Mouse (Mus musculus) embryo, embryonic 11.5 days (tissue): ENCODE measurements around the gene Nubpl.
"Not testable (repeated sequence)": the region's sequence is repeated elsewhere in the genome, so short reads cannot be mapped to it uniquely, and the experiment has no call there.

Experiments
- DNase-seq: peaks from one replicate; pipeline ENCODE4 v3.0.0-alpha.2; 2012; ENCODE audit warnings: low read depth, low spot score

Nubpl gene

DNA sequence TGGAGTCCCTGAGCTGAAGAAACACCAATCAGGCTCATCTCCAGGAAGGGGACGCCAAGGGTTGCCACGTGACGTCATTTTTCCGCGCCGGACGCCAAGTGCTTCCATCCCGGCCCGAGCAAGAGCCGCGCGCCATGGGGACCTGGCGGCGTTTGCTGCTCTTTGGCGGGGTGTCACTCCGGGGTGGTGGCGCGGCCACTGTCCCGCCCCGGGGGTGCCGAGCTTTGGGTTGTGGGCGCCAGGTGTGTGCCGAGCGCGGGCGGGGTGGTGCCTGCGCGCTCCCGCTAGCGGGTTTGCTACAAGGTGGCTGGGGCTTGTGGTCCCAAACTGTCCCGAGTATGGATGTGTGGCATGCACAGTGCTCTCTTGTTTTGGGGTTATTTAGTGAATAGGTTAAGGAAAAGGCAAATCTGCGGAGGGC lies at the start of gene Nubpl:
TSS of gene Nubpl (plus strand) at position 88 of the 421 bp plus-strand sequence.
- DNase-seq: peak; percentile 92

GRCm38 (mm10) chr12:52049324-52049723 lies 48.2 kb upstream of the Nubpl start:
- no peak for DNase-seq

DNA sequence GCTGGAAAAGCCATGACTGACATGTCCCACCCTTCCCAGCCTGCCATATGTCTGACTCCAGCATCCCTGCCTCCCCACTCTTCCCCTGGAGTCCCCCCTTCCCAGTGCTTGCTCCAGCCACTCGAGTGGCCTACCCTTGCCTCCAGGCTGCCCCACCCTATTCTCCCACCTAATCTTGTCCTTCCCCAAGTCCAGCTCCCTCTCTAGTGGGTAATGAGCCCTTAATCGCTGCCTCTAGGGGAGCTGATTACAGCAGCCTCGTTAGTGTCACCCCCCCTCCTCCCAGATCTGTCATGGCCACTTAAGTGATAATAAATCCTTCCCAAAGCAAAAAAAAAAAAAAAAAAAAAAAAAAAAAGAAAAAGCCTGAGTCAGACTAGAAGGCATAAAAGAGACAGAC lies 18.2 kb upstream of the Nubpl start:
- not testable (repeated sequence) for DNase-seq

DNA sequence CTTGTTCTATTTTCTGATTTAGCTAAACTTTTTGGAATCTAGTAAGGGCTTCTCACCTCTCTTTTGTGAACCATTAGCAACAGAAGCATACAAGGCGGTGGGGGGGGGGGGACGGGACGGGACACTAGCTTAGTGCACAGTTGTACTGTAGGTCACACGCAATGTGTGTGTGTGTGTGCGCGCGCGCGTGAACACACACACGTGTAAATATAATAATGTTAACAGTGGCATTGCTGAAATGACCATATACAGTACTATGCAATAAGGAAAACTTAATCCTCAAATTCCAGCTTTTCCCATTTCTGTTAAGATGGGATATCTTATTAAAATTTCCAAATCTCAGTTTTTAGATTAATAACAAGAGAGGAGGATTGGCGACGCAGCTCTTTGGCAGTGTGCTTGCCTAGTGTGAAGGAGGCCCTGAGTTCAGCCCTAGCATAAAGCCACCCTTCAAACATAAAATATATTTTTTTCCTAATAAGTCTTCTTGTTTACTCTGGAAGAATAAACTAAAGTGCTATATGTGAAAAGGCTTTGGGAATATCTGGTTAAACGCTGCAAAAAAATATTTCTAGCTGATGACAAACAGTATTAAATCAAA lies 388 bp upstream of the Nubpl start:
- no peak for DNase-seq

DNA sequence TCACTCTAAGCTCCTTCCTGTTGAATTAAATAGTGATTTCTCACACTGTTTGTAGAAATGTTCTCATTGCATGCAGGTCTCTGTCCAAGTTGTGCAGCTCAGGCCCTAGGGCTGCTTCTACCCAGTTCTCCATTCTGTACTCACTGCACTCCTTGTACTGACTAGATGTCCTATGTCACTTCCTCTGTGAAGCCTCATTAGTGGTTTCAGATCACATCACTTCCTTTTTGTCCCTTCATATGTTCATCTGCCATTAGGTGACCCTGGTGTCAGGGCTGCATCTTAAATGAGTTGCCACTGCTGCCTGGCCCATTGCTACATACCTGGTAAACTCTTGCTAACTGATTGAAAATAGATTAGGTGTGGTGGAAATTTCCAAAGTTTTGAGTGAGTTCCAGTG lies 22.7 kb downstream of the Nubpl start:
- no peak for DNase-seq

DNA sequence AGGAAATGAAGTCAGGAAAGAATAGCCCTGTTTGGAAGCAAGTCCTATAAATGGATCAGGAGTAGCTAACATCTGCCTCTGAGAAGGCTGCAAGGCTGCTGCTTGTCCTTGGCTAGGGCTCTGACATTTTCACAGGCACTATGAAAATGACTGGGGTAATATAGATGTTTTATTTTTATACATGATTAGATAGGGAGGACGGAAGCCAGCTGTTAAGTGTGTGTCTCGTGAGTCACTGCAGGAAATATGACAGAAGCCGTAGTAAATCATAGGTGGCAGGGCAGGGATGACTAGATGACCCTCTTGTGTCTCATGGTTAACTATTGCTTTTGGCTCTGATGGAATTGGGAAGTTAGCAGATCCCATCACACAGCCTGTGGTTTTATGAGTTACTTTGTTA lies 28.9 kb downstream of the Nubpl start:
- DNase-seq: no peak

GRCm38 (mm10) chr12:52129072-52129471 lies 31.5 kb downstream of the Nubpl start:
- no peak for DNase-seq

GRCm38 (mm10) chr12:52132256-52132655 lies 34.7 kb downstream of the Nubpl start:
- no peak for DNase-seq

- DNase-seq: no peak
Observed at GRCm38 (mm10) chr12:52138296-52138695, 40.8 kb downstream of the Nubpl start.

- DNase-seq: no peak
Observed at GRCm38 (mm10) chr12:52146639-52147038, 49.1 kb downstream of the Nubpl start.

- DNase-seq: no peak
Observed at GRCm38 (mm10) chr12:52149448-52149847, 51.9 kb downstream of the Nubpl start.

GRCm38 (mm10) chr12:52152071-52152470 lies 54.5 kb downstream of the Nubpl start:
- DNase-seq: no peak

- DNase-seq: no peak
Observed at GRCm38 (mm10) chr12:52154906-52155305, 57.4 kb downstream of the Nubpl start.

DNA sequence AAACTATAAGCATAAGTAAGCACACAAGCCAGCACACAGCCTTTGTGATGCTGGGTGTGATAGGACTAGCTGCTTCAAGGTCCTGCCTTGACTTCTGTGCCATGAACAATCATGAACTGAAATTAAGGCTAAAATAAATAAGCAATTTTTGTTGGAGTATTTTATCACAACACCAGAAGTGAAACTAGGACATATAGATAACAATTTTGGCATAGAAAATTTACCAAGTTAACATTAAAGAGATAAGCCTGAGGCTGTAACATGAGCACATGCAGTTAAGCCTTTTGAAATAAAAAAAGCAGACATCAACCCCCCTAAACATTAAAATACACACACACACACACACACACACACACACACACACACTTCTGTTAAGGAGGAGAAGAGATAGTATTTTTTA lies 66.9 kb downstream of the Nubpl start:
- no peak for DNase-seq

DNA sequence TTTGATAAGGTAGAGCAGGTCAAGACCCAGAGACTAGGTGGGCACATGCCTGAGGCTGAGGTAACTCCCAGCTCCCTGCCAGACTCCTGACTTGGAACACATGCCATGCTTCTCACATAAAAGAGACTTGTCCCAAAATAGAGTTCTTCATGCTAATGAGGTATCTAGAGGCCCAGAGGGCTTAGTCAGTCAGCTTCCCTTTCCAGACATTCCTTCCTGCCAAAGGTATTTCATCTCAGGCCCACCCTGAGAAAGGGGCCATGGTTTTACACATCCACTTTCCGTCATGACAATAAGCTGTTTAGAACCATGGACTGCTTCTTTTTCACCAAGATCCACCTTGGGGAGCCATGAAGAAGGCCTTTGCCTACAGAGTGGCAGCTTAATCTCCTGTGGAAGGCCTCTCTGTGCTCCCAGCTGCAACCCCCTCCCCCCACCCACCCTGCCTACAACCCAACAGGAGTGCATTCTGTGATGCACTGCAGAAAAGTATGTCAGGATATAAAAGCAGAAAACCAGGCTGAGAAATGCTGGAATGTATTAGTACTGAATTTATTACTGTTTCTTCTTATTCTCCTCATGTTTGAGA lies 88.8 kb downstream of the Nubpl start:
- DNase-seq: no peak

GRCm38 (mm10) chr12:52186963-52187590 lies 89.5 kb downstream of the Nubpl start:
- DNase-seq: no peak

DNA sequence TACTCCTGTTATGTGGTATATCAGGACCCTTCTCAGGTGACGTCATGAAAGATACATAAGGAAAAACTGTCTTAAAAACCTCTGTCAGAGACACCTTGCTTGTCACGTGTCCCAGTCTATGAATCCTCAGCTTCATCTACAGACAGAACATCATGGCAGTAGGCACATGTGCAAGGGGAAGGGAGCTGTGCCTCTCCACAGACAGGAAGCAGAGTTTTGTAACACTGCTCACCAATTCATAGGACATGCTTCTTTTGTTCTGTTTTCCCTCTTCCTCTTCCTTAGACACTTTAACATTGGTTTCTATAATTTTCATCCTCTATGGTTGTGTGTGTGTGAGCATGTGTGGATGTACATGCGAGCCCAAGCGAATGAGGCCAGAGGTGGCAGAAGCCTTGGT lies 100.9 kb downstream of the Nubpl start:
- no peak for DNase-seq

GRCm38 (mm10) chr12:52209121-52209610 lies 111.6 kb downstream of the Nubpl start:
- DNase-seq: no peak

- no peak for DNase-seq
Observed at GRCm38 (mm10) chr12:52211144-52211543, 113.6 kb downstream of the Nubpl start.

GRCm38 (mm10) chr12:52214837-52215236 lies 117.3 kb downstream of the Nubpl start:
- no peak for DNase-seq

DNA sequence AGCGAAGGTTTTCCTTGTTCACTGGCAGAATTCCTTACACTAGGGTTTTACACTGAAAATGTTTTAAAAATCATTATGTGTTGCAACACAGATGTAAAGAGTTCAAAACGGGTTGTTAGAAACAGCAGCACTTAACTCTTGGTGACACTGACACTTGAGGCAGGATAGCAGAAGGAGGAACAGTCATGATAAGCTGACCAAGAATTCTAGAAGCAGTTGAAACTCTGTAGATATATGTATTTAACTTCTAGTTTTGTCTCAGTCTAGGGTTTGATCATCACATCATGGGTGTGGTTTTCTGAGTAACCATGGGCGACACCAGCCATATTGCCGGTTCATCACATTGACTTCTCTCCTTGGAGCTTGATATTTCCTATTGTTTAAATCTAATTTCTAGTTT lies 127.4 kb downstream of the Nubpl start:
- no peak for DNase-seq

GRCm38 (mm10) chr12:52228746-52229145 lies 131.2 kb downstream of the Nubpl start:
- no peak for DNase-seq

DNA sequence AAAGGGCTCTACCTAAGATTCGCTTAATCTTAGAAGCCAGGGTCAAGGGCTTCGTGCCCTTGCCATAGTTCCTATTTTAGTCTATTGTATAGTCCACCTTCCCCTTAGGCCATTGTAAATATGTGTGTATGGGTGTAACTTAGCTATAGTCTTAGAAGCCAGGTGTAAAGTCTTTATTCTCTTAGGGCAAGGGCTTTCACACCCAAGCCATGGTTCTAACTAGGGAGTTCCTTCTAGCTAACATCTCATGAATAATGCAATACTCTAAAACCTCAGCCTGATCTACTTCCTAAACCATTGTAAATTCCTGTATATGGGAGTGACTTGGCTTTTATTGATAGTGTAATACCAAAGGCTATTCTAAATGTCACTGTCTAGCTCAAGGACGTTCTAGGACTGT lies 134.4 kb downstream of the Nubpl start:
- not testable (repeated sequence) for DNase-seq
